Mouse (Mus musculus): ENCODE data around the gene Scd1.
"Not testable (repeated sequence)": the region's sequence is repeated elsewhere in the genome, so short reads cannot be mapped to it uniquely, and the experiment has no call there.

Gene Scd1

GRCm38 (mm10) chr19:44396742-44397141 is 10.9 kb downstream of the Scd1 start:
- DNase-seq (ENCODE audit: low spot score in 2 of 2) = no peak

GRCm38 (mm10) chr19:44394972-44395371 is 12.7 kb downstream of the Scd1 start:
- DNase-seq (ENCODE audit: low spot score in 2 of 2) = no peak

- no peak for DNase-seq (ENCODE audit: low spot score in 2 of 2)
These were observed 13.7 kb downstream of the Scd1 start for GRCm38 (mm10) chr19:44393962-44394422.

- no peak for DNase-seq (ENCODE audit: low spot score in 2 of 2)
These were observed 15.2 kb downstream of the Scd1 start for GRCm38 (mm10) chr19:44392339-44393009.

- no peak for DNase-seq (ENCODE audit: low spot score in 2 of 2)
These were observed 15.8 kb downstream of the Scd1 start for GRCm38 (mm10) chr19:44391856-44392255.

- no peak for DNase-seq (ENCODE audit: low spot score in 2 of 2)
These were observed 18.2 kb downstream of the Scd1 start for GRCm38 (mm10) chr19:44389507-44389906.

GRCm38 (mm10) chr19:44388475-44389428 is 18.9 kb downstream of the Scd1 start:
- DNase-seq (ENCODE audit: low spot score in 2 of 2) = peak; percentile 83 to 92

- no peak for DNase-seq (ENCODE audit: low spot score in 2 of 2)
These were observed 19.8 kb downstream of the Scd1 start for GRCm38 (mm10) chr19:44387746-44388474.

- no peak for DNase-seq (ENCODE audit: low spot score in 2 of 2)
These were observed 20.5 kb downstream of the Scd1 start for GRCm38 (mm10) chr19:44387089-44387671.

- no peak for DNase-seq (ENCODE audit: low spot score in 2 of 2)
These were observed 21.7 kb downstream of the Scd1 start for GRCm38 (mm10) chr19:44385887-44386498.

GRCm38 (mm10) chr19:44382682-44383321 is 24.9 kb downstream of the Scd1 start:
- no peak for DNase-seq (ENCODE audit: low spot score in 2 of 2)

- no peak for DNase-seq (ENCODE audit: low spot score in 2 of 2)
These were observed 27.6 kb downstream of the Scd1 start for GRCm38 (mm10) chr19:44380065-44380464.

- DNase-seq (ENCODE audit: low spot score in 2 of 2) = no peak
These were observed 28.6 kb downstream of the Scd1 start for GRCm38 (mm10) chr19:44379090-44379489.

- no peak for DNase-seq (ENCODE audit: low spot score in 2 of 2)
These were observed 29.9 kb downstream of the Scd1 start for GRCm38 (mm10) chr19:44377629-44378375.

- no peak for DNase-seq (ENCODE audit: low spot score in 2 of 2)
These were observed 31.1 kb downstream of the Scd1 start for GRCm38 (mm10) chr19:44376511-44376951.

GRCm38 (mm10) chr19:44372969-44373368 is 34.7 kb downstream of the Scd1 start:
- peak in 1 of 2 experiments; percentile 83 for DNase-seq (ENCODE audit: low spot score in 2 of 2)

- DNase-seq (ENCODE audit: low spot score in 2 of 2) = no peak
These were observed 37.4 kb downstream of the Scd1 start for GRCm38 (mm10) chr19:44370231-44370630.

- DNase-seq (ENCODE audit: low spot score in 2 of 2) = no peak
These were observed 38.3 kb downstream of the Scd1 start for GRCm38 (mm10) chr19:44369371-44369770.

GRCm38 (mm10) chr19:44367076-44367475 is 40.6 kb downstream of the Scd1 start:
- not testable (repeated sequence) for DNase-seq (ENCODE audit: low spot score in 2 of 2)

- no peak for DNase-seq (ENCODE audit: low spot score in 2 of 2)
These were observed 41.9 kb downstream of the Scd1 start for GRCm38 (mm10) chr19:44365733-44366132.
